Mouse (Mus musculus) ES-Bruce4 (cell line): ENCODE measurements around the gene Ccdc169. TPM values are rescaled to one million over a fixed set of nuclear protein-coding genes. Genes with fewer than 3 reads are reported as not detected.

ENCODE experiments used
- H3K27ac ChIP-seq: 2 replicates; pipeline ENCODE4 v1.5.1; 2012; ENCODE audit warnings: low read length, inconsistent platforms; ENCODE audit not compliant: insufficient read depth
- H3K27me3 ChIP-seq: 2 replicates; pipeline ENCODE4 v1.6.1; 2012; ENCODE audit warnings: mild to moderate bottlenecking, low read length, inconsistent platforms; ENCODE audit not compliant: control insufficient read depth, poor library complexity, insufficient read depth, severe bottlenecking
- H3K36me3 ChIP-seq: 2 replicates; pipeline ENCODE4 v1.6.1; 2012; ENCODE audit warnings: inconsistent platforms, mild to moderate bottlenecking, low read length, moderate library complexity; ENCODE audit not compliant: control insufficient read depth, poor library complexity, insufficient read depth, severe bottlenecking
- H3K4me1 ChIP-seq: one replicate; pipeline ENCODE4 v1.8.1; 2011; ENCODE audit warnings: low read length; ENCODE audit not compliant: control insufficient read depth, insufficient read depth
- H3K4me3 ChIP-seq: 2 replicates; pipeline ENCODE4 v1.5.1; 2011; ENCODE audit warnings: low read depth, mild to moderate bottlenecking, low read length
- H3K9ac ChIP-seq: 2 replicates; pipeline ENCODE4 v1.6.1; 2012; ENCODE audit warnings: low read depth, mild to moderate bottlenecking, inconsistent platforms; ENCODE audit not compliant: poor library complexity, severe bottlenecking
- H3K9me3 ChIP-seq: replicated peaks from 2 replicates; pipeline ENCODE4 v1.6.1; 2012; ENCODE audit warnings: mild to moderate bottlenecking, low read length, inconsistent platforms; ENCODE audit not compliant: control insufficient read depth, poor library complexity, insufficient read depth, severe bottlenecking
- CTCF ChIP-seq: IDR thresholded peaks from one replicate; pipeline ENCODE4 v1.8.1; 2011; ENCODE audit warnings: low read depth, low read length
- EP300 ChIP-seq: IDR thresholded peaks from 2 replicates; pipeline ENCODE4 v1.6.1; 2011; ENCODE audit warnings: low read depth, low read length; ENCODE audit not compliant: insufficient read depth
- POLR2A ChIP-seq: IDR thresholded peaks from one replicate; pipeline ENCODE4 v1.8.1; 2011; ENCODE audit warnings: low read length; ENCODE audit not compliant: insufficient read depth
- polyA plus RNA-seq: library from polyadenylated mRNA; stranded (reverse); fragments of >200 nt; gene quantifications from 2 replicates; pipeline ENCODE4 v1.2.4, GENCODE M21; 2011; ENCODE audit warnings: low read depth; ENCODE audit not compliant: missing spikeins, insufficient read depth, insufficient read length

The Ccdc169 gene
- polyA plus RNA-seq, 1 experiment: 0.27 TPM

- TF ChIP-seq EP300 (no peak), POLR2A (no peak), CTCF (no peak)
- Histone ChIP-seq H3K9me3 (no peaks in the 10 kb centered on the region), H3K36me3 (no peaks in the 10 kb centered on the region), H3K4me1 (no peaks in the 10 kb centered on the region), H3K27ac (no peak overlapping the region), H3K9ac (no peak overlapping the region), H3K27me3 (no peaks in the 10 kb centered on the region), H3K4me3 (no peak overlapping the region)
These were observed 41.0 kb upstream of the Ccdc169 start for GRCm38 (mm10) chr3:55095968-55096654.

- H3K4me3 ChIP-seq: no peak overlapping the region
- H3K9ac ChIP-seq: no peak overlapping the region
- no peak overlapping the region for H3K27ac ChIP-seq
- H3K9me3 ChIP-seq: no peaks in the 10 kb centered on the region
- H3K4me1 ChIP-seq: no peaks in the 10 kb centered on the region
- no peaks in the 10 kb centered on the region for H3K27me3 ChIP-seq
- TF ChIP-seq EP300 (no peak), POLR2A (no peak), CTCF (no peak)
- no peaks in the 10 kb centered on the region for H3K36me3 ChIP-seq
These were observed 40.5 kb upstream of the Ccdc169 start for GRCm38 (mm10) chr3:55096655-55097005.

DNA sequence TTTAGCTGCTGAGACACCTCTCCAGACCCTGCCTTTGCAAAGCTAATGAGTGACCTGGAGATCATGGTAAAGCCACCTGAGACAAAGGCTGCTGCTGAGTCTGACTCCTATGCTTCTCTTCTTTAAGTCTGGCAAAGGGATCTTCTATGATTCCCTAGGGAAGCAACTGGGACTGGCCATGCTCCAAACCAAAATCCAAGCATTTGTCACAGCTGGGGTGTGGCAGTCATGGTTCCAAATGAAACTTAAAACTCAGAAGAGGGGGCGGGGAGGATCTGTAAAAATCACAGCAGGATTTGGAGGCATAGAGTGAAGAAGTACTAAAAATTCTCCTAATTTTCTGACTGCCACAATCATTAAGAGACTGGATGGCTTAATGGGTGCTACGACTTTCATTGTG lies 40.0 kb upstream of the Ccdc169 start:
- no peaks in the 10 kb centered on the region for H3K4me1 ChIP-seq
- TF ChIP-seq CTCF (no peak), POLR2A (no peak), EP300 (no peak)
- H3K4me3 ChIP-seq: no peak overlapping the region
- no peaks in the 10 kb centered on the region for H3K9me3 ChIP-seq
- no peaks in the 10 kb centered on the region for H3K27me3 ChIP-seq
- no peaks in the 10 kb centered on the region for H3K36me3 ChIP-seq
- H3K27ac ChIP-seq: no peak overlapping the region
- no peak overlapping the region for H3K9ac ChIP-seq

DNA sequence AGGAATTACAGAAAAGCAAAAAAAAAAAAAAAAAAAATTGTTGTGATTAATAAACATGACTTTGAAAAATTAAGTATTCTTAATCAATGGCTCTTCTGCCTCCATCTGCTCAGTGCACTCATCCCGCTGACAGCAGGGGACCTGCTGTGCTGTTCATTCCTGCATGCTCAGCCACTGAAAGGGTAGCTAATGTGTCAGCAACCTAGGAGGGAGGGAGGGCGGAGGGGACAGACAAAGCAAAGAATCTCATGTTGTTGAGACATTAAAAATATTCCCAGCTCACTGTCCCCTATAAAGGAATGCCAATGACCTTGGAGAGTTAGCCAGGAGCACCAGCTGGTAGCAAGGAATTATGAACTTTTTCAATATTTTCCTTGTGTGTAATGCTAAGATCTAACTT lies 39.1 kb upstream of the Ccdc169 start:
- Histone ChIP-seq H3K9ac (no peak overlapping the region), H3K27ac (no peak overlapping the region), H3K4me1 (no peaks in the 10 kb centered on the region), H3K27me3 (no peaks in the 10 kb centered on the region), H3K4me3 (no peak overlapping the region), H3K36me3 (no peaks in the 10 kb centered on the region), H3K9me3 (no peaks in the 10 kb centered on the region)
- TF ChIP-seq CTCF (no peak), EP300 (no peak), POLR2A (no peak)

GRCm38 (mm10) chr3:55098990-55099389 lies 38.1 kb upstream of the Ccdc169 start:
- no peak overlapping the region for H3K4me3 ChIP-seq
- no peaks in the 10 kb centered on the region for H3K36me3 ChIP-seq
- H3K4me1 ChIP-seq: no peaks in the 10 kb centered on the region
- H3K9ac ChIP-seq: no peak overlapping the region
- TF ChIP-seq POLR2A (no peak), CTCF (no peak), EP300 (no peak)
- H3K27ac ChIP-seq: no peak overlapping the region
- H3K9me3 ChIP-seq: no peaks in the 10 kb centered on the region
- no peaks in the 10 kb centered on the region for H3K27me3 ChIP-seq

DNA sequence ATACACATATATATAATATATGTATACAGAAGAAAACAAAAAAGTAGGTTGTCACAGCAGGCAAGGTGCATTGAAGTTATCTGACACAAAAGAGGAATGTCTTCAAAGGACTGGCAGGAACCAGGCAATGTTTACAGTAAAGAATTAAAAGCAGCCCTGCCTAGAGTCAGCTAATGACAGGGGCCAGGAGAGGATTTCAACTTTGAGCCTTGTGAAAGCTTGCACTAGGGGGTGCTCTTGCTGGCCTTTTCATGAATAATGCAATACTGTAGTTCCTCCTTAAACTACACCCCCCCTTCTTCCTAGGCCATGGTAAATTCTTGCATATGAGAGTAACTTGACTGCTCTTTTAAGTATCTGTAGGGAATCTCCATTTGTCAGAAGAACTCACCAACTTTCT lies 36.0 kb upstream of the Ccdc169 start:
- Histone ChIP-seq H3K27ac (no peak overlapping the region), H3K9ac (no peak overlapping the region), H3K9me3 (0 out of 2 replicates have a peak, but pooled peaks cover under 1% of the 10 kb centered on the region), H3K36me3 (no peaks in the 10 kb centered on the region), H3K27me3 (no peaks in the 10 kb centered on the region), H3K4me1 (no peaks in the 10 kb centered on the region), H3K4me3 (no peak overlapping the region)
- TF ChIP-seq CTCF (no peak), POLR2A (no peak), EP300 (no peak)
